Mouse (Mus musculus) embryonic fibroblast, embryonic 13.5 days (primary cell): Measurements from ENCODE around the gene Nde1. TPM values are rescaled to one million over a fixed set of nuclear protein-coding genes. Genes with fewer than 3 reads are reported as not detected.

ENCODE experiments used
- H3K27ac ChIP-seq: 2 replicates; pipeline ENCODE4 v1.5.1; 2012; ENCODE audit warnings: low read length, control low read depth, inconsistent platforms; ENCODE audit not compliant: insufficient read depth
- H3K4me1 ChIP-seq: 2 replicates; pipeline ENCODE4 v1.6.1; 2011; ENCODE audit warnings: low read length; ENCODE audit not compliant: control insufficient read depth, insufficient read depth
- H3K4me3 ChIP-seq: 2 replicates; pipeline ENCODE4 v1.5.1; 2011; ENCODE audit warnings: mild to moderate bottlenecking, control low read depth, low read length; ENCODE audit not compliant: insufficient read depth
- CTCF ChIP-seq: IDR thresholded peaks from 2 replicates; pipeline ENCODE4 v1.5.1; 2011; ENCODE audit warnings: mild to moderate bottlenecking, control low read depth, low read length, moderate library complexity, borderline replicate concordance; ENCODE audit not compliant: insufficient read depth
- POLR2A ChIP-seq: IDR thresholded peaks from 2 replicates; pipeline ENCODE4 v1.6.1; 2011; ENCODE audit warnings: low read depth, mild to moderate bottlenecking, control low read depth, low read length, moderate library complexity
- polyA plus RNA-seq: library from polyadenylated mRNA; stranded (reverse); fragments of >200 nt; gene quantifications from 2 replicates; pipeline ENCODE4 v1.2.4, GENCODE M21; 2011; ENCODE audit warnings: low read depth; ENCODE audit not compliant: missing spikeins, insufficient read length

The Nde1 gene
- polyA plus RNA-seq: 57.1 and 65.1 TPM in 2 replicates

- peak within 1 kb of the TSS; percentile 96 for H3K27ac ChIP-seq
- H3K4me3 ChIP-seq: peak within 1 kb of the TSS; percentile 76
- TF ChIP-seq POLR2A: peak; percentile 88
- TF ChIP-seq CTCF: no peak
- H3K4me1 ChIP-seq: peaks cover 2% of the 10 kb centered on the region
Measured at GRCm38 (mm10) chr16:14162988-14163416, at the start of gene Nde1, which contains the start of gene Marf1. Gene Nde1 (plus strand): TSS chr16:14163275. Gene Marf1 (minus strand): TSS chr16:14163351.

- TF ChIP-seq CTCF (no peak), POLR2A (no peak)
- H3K27ac ChIP-seq: no peak overlapping the region
- no peaks in the 10 kb centered on the region for H3K4me1 ChIP-seq
Measured at GRCm38 (mm10) chr16:14117299-14117698, 45.8 kb upstream of the Nde1 start.

GRCm38 (mm10) chr16:14120941-14121340 lies 42.1 kb upstream of the Nde1 start:
- H3K4me1 ChIP-seq: no peaks in the 10 kb centered on the region
- TF ChIP-seq CTCF: no peak
- TF ChIP-seq POLR2A: no peak

More at GRCm38 (mm10) chr16:14117299-14117698, 45.8 kb upstream of the Nde1 start:
- H3K4me3 ChIP-seq: no peak overlapping the region

GRCm38 (mm10) chr16:14121563-14121962 lies 41.5 kb upstream of the Nde1 start:
- H3K4me1 ChIP-seq: no peaks in the 10 kb centered on the region
- H3K27ac ChIP-seq: no peak overlapping the region
- H3K4me3 ChIP-seq: no peak overlapping the region
- no peak for TF ChIP-seq POLR2A
- no peak for TF ChIP-seq CTCF

More at GRCm38 (mm10) chr16:14120941-14121340, 42.1 kb upstream of the Nde1 start:
- no peak overlapping the region for H3K4me3 ChIP-seq
- H3K27ac ChIP-seq: no peak overlapping the region

- no peaks in the 10 kb centered on the region for H3K4me1 ChIP-seq
- H3K4me3 ChIP-seq: no peak overlapping the region
- H3K27ac ChIP-seq: no peak overlapping the region
- TF ChIP-seq POLR2A (no peak), CTCF (no peak)
Measured at GRCm38 (mm10) chr16:14122586-14122985, 40.5 kb upstream of the Nde1 start.

- no peaks in the 10 kb centered on the region for H3K4me1 ChIP-seq
- no peak overlapping the region for H3K27ac ChIP-seq
- H3K4me3 ChIP-seq: no peak overlapping the region
- TF ChIP-seq CTCF (no peak), POLR2A (no peak)
Measured at GRCm38 (mm10) chr16:14123901-14124300, 39.2 kb upstream of the Nde1 start.

- H3K27ac ChIP-seq: no peak overlapping the region
- H3K4me3 ChIP-seq: no peak overlapping the region
- TF ChIP-seq POLR2A (no peak), CTCF (no peak)
- no peaks in the 10 kb centered on the region for H3K4me1 ChIP-seq
Measured at GRCm38 (mm10) chr16:14124709-14125108, 38.4 kb upstream of the Nde1 start.

GRCm38 (mm10) chr16:14125253-14125652 lies 37.8 kb upstream of the Nde1 start:
- no peaks in the 10 kb centered on the region for H3K4me1 ChIP-seq
- no peak overlapping the region for H3K4me3 ChIP-seq
- TF ChIP-seq POLR2A (no peak), CTCF (no peak)
- no peak overlapping the region for H3K27ac ChIP-seq

GRCm38 (mm10) chr16:14128977-14129376 lies 34.1 kb upstream of the Nde1 start:
- no peak overlapping the region for H3K4me3 ChIP-seq

GRCm38 (mm10) chr16:14130796-14131195 lies 32.3 kb upstream of the Nde1 start:
- no peak overlapping the region for H3K4me3 ChIP-seq
- no peaks in the 10 kb centered on the region for H3K4me1 ChIP-seq
- TF ChIP-seq POLR2A: no peak
- no peak for TF ChIP-seq CTCF
- no peak overlapping the region for H3K27ac ChIP-seq

More at GRCm38 (mm10) chr16:14128977-14129376, 34.1 kb upstream of the Nde1 start:
- no peak for TF ChIP-seq CTCF
- Histone ChIP-seq H3K27ac (no peak overlapping the region), H3K4me1 (no peaks in the 10 kb centered on the region)

- Histone ChIP-seq H3K27ac (no peak overlapping the region), H3K4me3 (no peak overlapping the region), H3K4me1 (no peaks in the 10 kb centered on the region)
- TF ChIP-seq POLR2A (no peak), CTCF (no peak)
Measured at GRCm38 (mm10) chr16:14131376-14131775, 31.7 kb upstream of the Nde1 start.

GRCm38 (mm10) chr16:14131838-14132237 lies 31.2 kb upstream of the Nde1 start:
- H3K4me3 ChIP-seq: no peak overlapping the region
- TF ChIP-seq CTCF: no peak
- TF ChIP-seq POLR2A: no peak
- H3K4me1 ChIP-seq: no peaks in the 10 kb centered on the region
- H3K27ac ChIP-seq: no peak overlapping the region; the same call in 1 of the 2 replicates
